Mouse (Mus musculus): ENCODE data around the gene Rpl9-ps1.

Rpl9-ps1 gene

DNA sequence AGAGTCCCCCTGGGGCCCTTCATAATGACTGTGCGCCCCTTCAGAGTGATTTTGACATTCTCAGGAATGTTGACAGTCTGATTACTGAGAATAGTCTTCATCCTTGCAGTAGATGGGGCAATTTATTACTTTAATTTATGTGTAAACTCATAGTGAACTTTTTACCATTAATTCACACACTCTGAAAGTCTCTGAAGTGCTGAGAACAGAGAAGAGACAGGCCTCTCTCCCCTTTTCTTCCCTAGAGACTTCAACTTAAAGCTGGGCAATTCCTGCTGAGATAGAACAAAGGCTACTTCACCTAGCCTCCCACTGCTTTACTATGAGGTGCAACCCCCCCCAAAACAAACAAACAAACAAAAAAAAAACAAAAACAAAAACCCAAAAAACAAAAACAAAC is at the start of gene Rpl9-ps1:
Gene Rpl9-ps1 (minus strand): TSS at position 101 of the 400 bp plus-strand sequence.
- DNase-seq: no peak

DNA sequence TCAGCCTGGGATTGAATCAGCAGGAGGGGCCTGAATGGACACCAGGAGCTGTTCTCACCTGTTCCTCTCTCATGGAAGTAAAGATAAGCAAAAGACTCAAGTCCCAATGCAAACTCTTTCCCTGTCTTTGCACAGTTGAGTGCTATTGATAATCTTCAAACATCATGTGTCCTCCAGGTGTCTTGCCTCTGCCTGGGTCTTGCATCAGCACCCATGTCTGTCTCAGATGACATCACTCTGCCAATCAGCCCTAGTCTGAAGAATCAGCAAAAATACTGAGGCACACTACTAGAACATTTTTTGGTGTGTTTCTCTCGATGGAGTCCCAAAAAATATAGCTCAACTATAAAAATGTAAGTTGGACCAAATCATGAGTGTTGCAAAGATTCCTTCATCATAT is 46.6 kb upstream of the Rpl9-ps1 start:
- DNase-seq: no peak

DNA sequence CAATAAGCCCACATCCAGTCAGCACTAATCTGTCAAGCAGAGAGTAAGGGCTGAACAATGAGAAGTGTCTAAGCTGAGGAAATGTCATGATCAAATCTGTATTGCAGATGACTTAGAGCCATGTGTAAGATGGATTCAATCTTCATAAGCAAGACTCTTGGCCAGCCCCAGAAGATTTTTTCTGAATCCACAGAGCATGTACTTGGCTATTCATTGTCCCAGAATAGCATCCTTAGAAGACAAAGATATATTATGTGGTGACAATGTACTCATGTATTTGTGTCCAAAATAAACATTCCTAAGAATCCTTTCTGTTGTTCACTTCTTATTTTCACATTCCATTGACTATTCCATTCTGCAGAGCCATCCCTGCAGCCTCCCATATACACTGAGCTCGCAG is 44.5 kb upstream of the Rpl9-ps1 start:
- DNase-seq: no peak

DNA sequence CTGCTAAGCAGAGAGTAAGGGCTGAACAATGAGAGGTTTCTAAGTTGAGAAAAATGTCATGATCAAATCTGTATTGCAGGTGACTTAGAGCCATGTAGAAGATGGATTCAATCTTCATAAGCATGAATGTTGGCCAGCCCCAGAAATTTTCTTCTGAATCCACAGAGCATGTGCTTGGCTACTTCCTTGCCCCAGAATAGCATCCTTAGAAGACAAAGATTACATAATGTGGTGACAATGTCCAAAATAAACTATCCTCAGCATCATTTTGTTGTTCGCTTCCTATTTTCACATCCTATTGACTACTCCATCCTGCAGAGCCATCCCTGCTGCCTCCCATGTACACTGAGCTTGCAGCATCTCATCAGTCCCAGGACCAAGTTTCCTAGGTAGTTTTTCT is 30.2 kb upstream of the Rpl9-ps1 start:
- DNase-seq: no peak

DNA sequence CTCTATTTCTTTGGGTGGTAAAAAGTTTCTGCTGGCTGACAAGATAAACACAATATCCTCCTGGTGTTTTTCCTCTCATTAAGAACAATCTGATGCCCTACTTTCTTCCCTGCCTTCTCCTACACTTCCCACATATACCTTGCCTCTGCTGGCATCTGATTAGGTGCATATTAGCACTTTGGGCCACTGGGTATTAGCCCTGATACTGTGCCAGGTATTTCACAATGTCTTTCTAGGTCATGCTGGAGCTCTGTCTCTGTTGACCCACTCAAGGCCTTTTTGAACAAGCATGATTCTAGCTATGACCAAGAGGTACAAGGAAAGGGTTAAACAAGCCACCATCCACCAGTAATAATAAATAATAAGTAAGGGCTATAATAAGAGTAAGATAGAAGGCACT is 26.3 kb upstream of the Rpl9-ps1 start:
- no peak for DNase-seq

DNA sequence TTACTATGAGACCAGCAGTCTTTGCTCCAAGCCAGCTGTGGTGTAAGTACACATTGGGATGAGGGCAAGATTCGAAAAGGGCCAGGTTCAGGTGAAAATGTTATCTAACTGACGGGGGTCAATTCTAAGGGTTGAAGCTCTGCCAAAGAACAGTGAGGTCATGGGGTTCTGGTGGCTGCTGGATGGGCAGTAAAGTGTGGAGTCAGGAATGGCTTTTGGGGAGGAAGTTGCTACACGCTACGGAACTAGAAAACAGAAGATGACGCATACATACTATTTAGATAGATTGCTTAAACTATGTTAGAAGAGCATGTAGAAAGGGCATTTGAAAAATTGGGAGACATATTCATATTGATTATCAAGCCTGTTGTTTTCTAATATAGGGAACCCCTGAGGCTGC is 18.1 kb upstream of the Rpl9-ps1 start:
- DNase-seq: no peak

DNA sequence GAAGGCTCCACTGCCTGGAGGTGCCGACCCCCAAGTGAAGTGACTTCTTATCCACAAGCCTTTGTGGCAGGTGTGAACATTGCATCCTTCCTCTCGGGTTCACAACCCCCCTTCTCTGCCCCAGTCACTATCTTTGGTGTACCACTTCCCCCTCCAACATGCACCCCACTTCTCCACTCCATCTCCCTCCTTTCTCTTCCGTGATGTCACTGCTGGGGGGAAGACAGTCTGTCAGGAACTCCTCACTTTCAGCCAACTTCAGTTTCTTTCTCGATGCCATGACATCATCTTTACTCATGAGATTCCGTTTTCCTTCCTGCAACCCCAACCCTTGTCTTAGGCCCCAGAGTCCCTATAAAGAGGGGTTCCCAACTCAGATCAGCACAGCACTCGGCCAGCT is 16.8 kb upstream of the Rpl9-ps1 start, which contains the start of gene Ccl4:
Gene Ccl4 (plus strand): TSS at position 381 of the 400 bp plus-strand sequence.
- DNase-seq: no peak

DNA sequence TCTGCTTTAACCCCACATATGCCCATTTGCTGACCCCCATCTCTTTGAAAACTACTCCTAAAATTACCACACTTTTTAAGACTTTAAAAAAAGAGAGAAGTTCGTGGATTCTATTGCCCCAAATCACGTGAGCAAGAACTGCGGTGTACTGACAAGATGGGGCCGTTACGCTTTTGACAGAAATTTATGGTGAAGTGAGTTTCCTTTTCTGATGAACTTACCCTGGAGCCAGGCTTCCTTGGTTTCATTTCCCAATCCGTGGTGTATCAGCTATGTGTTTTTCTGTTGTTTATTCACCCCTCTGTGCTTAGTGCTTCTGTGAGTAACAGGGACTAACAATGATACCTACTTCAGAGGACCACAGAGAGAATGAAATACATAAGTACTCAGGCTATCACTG is 13.4 kb upstream of the Rpl9-ps1 start:
- DNase-seq: no peak

DNA sequence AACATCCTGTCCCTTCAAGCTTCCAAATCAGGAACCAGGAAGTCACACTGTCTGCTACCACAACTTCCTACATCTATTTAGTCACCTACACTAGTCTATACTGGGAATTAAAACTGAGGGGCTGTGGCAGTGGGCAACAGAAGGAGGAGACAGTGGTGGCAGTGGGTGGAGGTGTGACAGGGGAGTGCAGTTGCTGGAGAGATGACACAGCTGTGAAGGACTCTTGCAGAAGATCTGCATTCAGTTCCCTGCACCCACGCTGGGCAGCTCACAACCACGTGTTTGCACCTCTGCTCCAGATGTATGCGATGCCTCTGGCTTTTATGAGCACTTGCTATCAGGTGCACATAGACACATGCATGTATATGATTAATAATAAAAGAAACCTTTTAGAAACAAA is 12.1 kb upstream of the Rpl9-ps1 start:
- no peak for DNase-seq

DNA sequence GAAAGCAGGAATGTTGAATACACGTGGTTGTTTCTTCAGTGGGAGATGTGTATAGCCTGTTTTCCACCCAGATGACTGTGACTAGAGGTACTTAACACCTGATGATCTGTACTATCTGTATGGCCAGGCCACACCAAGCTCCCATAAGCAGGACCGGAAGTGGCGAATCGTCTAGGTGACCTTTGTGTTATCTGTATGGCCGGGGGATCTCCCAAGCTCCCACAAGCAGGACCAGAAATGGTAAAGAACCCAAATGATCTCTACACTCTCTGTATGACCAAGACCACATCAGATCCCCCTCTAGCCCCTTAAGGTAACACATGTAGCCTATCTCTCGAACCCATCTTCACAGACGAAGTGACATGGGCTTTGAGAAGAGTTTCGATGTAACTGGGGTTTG is 9.2 kb upstream of the Rpl9-ps1 start:
- DNase-seq: no peak

DNA sequence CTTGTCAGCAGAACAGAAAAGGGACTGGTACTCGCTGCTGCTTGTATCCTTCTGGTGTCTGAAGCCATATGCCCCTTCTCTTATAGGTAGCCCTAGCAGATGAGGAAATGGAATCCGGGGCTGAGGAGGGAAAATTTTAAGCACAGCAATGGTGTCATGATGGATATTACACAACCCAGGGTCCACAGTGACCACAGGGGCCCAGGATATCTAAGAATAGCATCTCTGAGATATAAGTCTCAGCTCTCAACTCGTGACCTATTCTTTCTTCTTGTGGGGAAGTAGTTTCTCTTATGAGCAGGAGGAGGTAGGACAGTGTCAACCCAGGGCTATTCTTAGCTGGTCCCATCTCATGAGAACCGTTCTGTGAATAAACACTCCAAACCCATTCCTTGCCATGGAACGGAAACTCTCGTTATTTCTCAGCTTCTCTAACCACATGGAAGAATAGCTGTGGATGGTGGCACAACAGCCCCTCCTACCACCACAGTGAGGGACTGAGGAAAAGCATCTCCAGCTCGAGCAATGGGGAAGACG is 4.0 kb upstream of the Rpl9-ps1 start, which contains the start of gene Ccl3:
Gene Ccl3 (minus strand): TSS at position 51 of the 537 bp plus-strand sequence.
- DNase-seq: no peak

DNA sequence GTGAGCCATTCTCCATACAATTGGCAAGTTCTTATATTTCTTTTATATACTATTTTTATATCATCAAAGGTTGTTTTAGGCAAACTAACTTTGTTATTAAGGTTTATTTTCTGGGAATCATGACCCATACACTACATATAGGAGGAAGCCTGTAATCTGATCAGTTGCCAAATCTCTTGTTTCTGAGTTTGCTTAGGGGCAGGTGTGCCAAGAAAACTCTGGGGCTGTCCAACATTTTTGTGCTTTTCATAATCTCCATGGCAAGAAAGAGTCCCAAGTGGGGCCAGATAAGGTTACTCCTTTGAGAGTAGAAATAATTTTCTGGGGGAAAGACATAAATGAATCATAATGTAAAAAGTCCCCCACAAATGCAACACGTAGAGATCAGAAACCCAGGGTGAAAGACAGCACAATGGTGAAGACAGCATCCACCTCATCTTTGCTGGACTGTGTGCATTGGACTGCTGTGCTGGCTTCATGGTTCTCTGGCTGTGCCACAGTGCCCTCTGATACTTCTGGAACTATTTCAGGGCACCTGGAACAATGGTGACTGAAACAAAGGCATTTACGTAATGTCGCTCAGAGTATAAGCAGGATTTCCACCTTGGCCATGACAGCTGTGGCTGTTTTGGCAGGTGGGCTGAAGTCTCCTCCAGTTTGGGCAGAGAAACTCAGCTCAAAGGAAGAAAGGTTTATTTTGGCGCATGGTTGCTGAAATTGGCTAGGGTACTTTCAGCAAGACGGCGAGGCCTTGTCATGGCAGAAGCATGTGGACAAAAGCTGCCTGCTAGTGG is 1.1 kb upstream of the Rpl9-ps1 start:
- DNase-seq: no peak

DNA sequence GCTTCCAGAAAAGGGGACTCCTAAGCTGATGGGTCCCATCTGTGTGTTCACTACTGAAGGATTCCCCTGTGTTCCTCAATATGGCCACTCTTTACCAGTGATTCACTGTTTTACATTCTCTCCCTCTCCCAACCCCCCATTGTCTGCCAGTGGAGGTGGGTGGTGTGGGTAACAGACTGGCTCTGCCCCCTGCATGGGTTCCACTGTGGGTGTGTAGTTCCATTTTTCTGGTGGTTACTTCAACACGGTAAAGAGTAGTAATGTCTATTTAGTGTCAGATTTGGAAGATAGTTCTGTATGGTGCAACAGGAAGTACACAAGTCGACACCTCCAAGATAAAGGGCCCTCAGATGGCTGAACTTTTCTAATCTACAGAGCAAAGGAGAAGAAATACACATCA is 4.2 kb downstream of the Rpl9-ps1 start:
- DNase-seq: no peak

DNA sequence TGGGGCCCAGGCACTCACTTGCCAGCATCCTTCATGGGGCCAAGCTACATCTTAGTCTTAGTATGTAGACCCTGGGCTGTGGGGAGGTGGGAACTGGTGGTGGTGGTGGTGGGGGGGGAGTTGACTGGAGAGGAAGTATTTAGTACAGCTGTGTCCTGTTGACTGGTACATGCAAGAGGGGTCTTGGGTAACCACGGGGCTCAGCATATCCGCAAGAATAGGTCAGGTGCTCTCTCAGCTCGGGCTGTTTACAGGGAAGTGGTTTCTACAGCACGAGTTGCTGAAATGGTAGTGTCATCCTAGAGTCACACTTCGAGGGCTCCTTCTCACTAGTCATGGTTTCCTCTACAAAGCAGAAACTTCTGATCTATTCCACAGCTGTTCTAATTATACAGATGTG is 5.3 kb downstream of the Rpl9-ps1 start:
- DNase-seq: peak; percentile 40

DNA sequence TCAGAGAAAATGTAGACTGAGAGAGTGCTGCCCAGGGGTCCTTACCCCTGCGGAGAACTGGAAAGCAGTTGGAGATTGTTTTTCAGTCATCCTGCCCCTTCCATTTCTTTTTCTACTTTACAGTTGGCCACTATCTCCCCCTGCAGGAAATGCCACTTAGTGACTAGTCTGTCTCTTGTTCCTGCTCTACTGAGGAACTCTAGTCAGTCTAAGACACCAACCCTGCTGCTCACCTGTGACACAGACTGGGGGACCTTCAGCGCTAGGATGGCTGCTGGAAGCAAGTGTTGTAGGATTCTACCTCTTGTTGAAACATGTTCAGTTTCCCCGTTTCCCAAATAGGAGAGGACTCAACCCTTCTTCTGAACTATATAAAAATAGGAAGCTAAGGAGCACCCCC is 5.9 kb downstream of the Rpl9-ps1 start:
- no peak for DNase-seq

DNA sequence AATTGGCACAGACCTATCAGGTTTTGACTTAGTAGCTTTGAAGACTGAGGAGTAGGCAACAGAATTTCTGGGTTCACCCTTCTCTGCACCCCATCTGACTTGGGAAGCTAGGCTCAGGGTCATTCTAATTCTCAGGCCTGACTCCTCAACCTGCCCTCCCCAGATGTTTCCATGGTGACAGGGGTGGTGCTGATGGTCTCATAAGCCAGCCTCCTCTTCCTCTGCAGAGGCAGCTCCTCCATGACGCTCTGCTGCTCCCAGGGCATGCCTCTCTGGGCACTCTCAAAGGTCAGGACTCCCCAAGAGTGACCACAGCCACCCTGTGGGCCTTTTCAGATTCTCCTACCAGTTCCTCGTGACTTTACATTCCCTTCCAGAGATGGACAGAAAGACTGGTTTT is 6.5 kb downstream of the Rpl9-ps1 start:
- no peak for DNase-seq

DNA sequence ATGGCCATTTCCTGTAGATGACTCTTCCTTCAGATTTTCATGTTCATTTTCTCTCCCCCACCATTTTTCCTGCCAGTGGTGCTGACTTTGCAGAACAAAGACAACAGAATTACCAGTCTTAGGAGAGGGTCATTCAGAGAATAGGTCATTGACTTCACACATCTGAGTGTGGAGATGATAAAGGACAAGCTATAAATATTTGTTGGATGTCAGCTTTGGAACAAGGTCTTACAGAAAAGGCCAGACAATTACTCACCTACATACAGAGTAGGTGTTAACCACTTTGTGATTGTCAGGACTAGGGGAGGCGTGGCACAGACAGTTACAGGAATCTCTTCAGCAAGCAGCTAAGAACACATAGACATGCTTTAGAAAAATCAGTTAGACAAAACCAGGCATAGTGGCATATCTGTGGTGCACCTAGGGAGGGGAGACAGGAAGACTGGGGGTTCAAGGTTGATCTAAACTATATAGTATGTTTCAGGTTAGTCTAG is 8.6 kb downstream of the Rpl9-ps1 start:
- DNase-seq: no peak

DNA sequence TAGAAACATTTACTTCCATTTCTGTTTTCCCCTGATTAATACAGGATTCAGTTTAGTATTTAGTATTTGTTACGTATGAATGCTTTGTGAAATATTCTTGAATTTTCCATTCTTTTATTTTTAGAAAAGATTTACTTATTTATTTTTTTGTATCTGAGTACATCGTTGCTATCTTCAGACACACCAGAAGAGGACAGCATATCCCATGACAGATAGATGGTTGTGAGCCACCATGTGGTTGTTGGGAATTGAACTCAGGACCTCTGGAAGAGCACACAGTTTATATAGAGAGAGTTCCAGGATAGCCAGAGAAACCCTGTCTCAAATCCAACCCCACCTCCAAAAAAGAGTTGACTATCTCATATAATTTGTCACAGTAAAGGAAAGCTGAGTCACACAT is 10.5 kb downstream of the Rpl9-ps1 start:
- no peak for DNase-seq

DNA sequence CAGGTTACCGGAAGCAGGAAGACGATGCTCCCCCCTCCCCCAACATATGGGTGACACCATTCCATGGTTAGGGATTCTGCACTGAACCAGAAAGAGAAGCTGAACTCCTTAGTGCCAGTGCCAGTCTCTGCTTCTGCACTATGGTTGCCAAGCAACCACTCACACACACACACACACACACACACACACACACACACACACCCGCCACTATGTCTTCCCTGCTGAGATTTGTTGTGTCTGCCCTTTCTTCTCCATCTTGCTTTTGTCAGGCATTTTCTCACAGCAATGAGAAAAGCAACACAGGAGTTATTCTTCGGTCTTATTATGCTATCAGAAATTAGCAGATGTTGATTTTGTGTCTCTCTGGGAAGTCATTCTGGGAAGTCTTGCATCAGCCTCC is 11.0 kb downstream of the Rpl9-ps1 start:
- no peak for DNase-seq

DNA sequence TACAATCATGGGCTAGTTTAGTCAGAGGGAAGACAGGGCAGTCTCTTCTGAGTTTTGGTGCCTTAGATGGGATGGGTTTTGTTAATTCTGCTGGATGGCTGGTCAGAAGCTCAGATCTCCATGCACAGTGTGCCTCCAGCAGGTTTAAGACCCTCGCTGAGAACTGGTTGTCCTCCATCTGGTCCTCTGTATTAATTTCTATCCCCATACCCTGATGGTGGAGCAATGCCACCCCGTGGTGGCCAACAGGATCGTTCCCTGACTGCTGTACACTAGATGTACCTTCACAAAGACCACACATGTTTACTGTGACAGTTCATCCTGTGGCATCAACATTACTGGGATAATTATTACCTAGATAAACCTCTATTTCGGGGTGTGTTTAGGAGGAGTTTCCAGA is 12.7 kb downstream of the Rpl9-ps1 start:
- DNase-seq: no peak

DNA sequence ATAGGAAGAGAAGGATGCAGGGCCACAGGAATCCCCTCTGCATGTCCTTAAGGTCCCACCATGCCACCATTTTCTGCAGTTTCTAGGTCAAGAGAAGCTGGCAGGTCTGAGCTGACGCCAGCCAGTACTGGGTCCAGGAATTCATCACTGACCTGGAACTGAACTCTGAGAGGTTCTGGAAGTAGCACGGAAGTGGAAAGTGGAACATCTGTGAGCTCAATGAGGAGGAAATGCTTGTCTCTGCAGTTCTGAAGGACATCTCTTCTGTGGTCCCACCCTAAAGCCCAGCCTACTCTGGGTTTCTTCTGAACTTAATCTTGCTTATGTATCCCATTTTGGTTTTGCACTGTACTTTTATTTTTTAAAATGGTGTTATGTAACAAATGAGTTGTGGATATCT is 14.4 kb downstream of the Rpl9-ps1 start:
- DNase-seq: no peak

DNA sequence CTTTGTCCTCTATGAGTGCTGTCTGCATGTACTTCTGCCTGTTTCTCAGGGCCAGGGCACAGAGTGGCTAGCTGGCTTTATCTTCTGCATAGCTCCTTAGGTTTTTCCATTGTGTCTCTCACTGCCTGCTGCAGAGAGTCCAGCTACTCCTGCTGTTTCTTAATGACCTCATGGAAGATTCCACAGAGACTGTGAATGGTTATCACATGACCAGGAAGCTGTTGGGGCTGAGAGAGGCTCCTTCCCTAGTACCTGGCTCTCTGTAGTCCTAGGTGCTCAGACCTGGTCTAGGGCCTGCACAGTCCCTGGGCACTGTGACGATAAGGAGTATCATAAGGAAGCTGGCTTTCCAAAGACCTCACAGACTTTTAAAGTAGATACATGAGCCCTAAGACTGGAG is 14.8 kb downstream of the Rpl9-ps1 start:
- DNase-seq: no peak

DNA sequence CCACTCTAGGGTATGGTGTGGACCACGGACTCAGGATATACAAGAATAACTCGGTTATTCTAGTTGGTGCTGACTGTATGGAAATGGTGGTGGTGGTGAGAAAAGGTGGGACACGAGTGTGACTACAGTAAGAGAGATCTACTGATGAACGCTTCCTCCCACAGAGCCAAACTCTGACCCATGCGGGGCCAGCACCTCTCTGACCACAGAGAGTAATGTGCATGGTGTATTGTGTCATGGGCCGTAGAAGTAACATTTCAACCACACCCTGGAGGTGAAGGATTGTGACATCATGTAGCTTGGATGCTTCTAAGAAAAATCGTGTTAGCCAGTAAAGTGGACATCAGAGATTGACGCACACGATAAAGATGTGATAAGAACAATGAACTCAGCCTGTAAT is 16.6 kb downstream of the Rpl9-ps1 start:
- DNase-seq: no peak

DNA sequence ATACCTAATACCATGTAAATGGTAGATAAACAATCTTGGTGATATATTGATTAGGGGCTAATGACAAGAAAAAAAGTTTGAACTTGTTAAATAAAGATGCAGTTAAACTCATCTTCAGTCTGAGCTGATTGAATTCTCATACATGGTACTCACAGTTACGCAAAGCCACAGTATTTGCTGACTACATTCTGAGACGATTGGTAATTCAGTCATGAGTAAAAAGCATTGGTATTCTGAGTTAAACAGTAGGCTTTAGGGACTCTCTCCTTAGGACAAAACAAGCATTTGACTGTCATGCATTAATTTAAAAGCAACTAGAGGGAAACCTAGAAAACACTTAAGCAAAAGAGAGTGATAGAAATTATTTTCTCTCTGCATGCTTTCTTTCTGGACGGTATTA is 21.8 kb downstream of the Rpl9-ps1 start:
- DNase-seq: no peak

DNA sequence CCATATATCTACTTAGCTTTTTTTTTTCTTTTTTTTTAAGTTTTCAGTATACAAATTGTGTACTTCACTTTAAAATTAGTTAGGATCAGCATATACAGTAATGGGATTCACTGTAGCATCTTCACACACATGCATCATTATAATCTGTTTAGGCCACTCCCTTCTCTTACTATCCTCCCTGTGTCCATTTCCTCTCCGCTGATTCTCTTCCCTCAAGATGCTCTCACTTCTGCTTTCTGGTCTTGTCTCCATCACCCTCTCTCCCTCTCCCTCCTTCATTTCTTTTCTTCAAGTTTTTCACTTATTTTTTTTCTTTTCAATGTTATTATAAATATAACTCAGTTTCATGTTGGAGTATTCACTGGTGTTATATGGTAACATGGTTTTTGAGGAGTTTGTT is 26.4 kb downstream of the Rpl9-ps1 start:
- DNase-seq: no peak
